Mouse (Mus musculus): ENCODE results near the gene Cluap1. TPM values are rescaled to one million over a fixed set of nuclear protein-coding genes. Genes with fewer than 3 reads are reported as not detected.
A peak's percentile ranks its signal among the peaks of the same experiment; 100 is the strongest.

The Cluap1 gene
- polyA plus RNA-seq (2015; fragmentation: Nextera tagmentation; extraction: Ambion mirVana) = 37.1 and 39.5 TPM in 2 replicates

GRCm38 (mm10) chr16:3908537-3909111, at the start of gene Cluap1, which contains the start of gene 1700037C18Rik:
Gene Cluap1 (plus strand): TSS chr16:3908801.
Gene 1700037C18Rik (minus strand): TSS chr16:3908689.
- Histone ChIP-seq H3K27me3 (replicated peaks) (no peaks in the 10 kb centered on the region), H3K36me3 (replicated peaks) (peaks cover 45% of the 10 kb centered on the region), H3K9ac (peak within 1 kb of the TSS; percentile 83), H3K4me2 (peak within 1 kb of the TSS; percentile 68), H3K27ac (peak within 1 kb of the TSS; percentile 85), H3K9me3 (no peaks in the 10 kb centered on the region), H3K4me1 (peaks cover 19% of the 10 kb centered on the region), H3K4me3 (peak within 1 kb of the TSS; percentile 75)
- ATAC-seq (replicated peaks) = peak; percentile 96
- WGBS = under 1% methylated on average over 33 of the region's 33 CpGs

DNA sequence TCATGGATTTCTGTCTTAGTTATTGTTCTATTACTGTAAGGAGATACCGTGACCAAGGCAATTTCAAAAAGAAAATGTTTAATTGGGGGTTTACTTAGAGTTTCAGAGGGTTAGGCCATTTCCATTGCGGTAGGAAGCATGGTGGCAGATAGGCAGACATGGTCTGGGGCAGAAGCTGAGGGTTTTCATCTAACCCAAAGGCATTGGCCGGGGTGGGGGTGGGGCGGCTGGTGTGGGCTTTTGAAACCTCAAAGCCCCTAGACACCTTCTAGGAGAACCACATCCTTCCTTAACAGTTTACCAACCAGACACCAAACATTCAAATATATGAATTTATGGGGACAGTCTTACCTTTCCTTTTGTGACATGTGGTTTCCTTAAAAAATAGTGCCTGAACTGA, 49.3 kb upstream of the Cluap1 start:
- no peaks in the 10 kb centered on the region for H3K4me1 ChIP-seq
- no peaks in the 10 kb centered on the region for H3K9me3 ChIP-seq
- H3K27ac ChIP-seq = no peak overlapping the region
- no peak overlapping the region for H3K4me3 ChIP-seq
- H3K36me3 ChIP-seq (replicated peaks) = peaks cover 8% of the 10 kb centered on the region
- 92% methylated on average over 4 of the region's 4 CpGs for WGBS
- H3K9ac ChIP-seq = no peak overlapping the region
- ATAC-seq (replicated peaks) = no peak
- H3K4me2 ChIP-seq = no peak overlapping the region
- H3K27me3 ChIP-seq (replicated peaks) = no peaks in the 10 kb centered on the region

GRCm38 (mm10) chr16:3871815-3872214, 36.8 kb upstream of the Cluap1 start:
- H3K36me3 ChIP-seq (replicated peaks) = 0 out of 2 replicates have a peak, but pooled peaks cover 3% of the 10 kb centered on the region
- ATAC-seq (replicated peaks) = no peak
- no peaks in the 10 kb centered on the region for H3K9me3 ChIP-seq
- WGBS = under 1% methylated on average over 16 of the region's 16 CpGs
- H3K9ac ChIP-seq = peak overlapping the region; percentile 47
- H3K4me3 ChIP-seq = peak overlapping the region; percentile 44
- H3K27ac ChIP-seq = peak overlapping the region; percentile 49
- H3K4me1 ChIP-seq = peaks cover 20% of the 10 kb centered on the region
- H3K4me2 ChIP-seq = peak overlapping the region; percentile 87
- no peaks in the 10 kb centered on the region for H3K27me3 ChIP-seq (replicated peaks)

- H3K4me3 ChIP-seq = peak within 1 kb of the TSS; percentile 44
- peak within 1 kb of the TSS; percentile 65 for H3K27ac ChIP-seq
- 4% methylated on average over 47 of the region's 47 CpGs for WGBS
- H3K9ac ChIP-seq = peak within 1 kb of the TSS; percentile 47
- peak; percentile 97 for ATAC-seq (replicated peaks)
- H3K27me3 ChIP-seq (replicated peaks) = no peaks in the 10 kb centered on the region
- H3K36me3 ChIP-seq (replicated peaks) = peaks cover 3% of the 10 kb centered on the region; the same call in 1 of the 2 replicates
- peaks cover 20% of the 10 kb centered on the region for H3K4me1 ChIP-seq
- H3K4me2 ChIP-seq = peak within 1 kb of the TSS; percentile 87
- no peaks in the 10 kb centered on the region for H3K9me3 ChIP-seq
Observed at GRCm38 (mm10) chr16:3872216-3873047, 36.2 kb upstream of the Cluap1 start, which contains the start of gene Naa60. Gene Naa60 (plus strand): TSS chr16:3872375.

GRCm38 (mm10) chr16:3876346-3876745, 32.3 kb upstream of the Cluap1 start:
- H3K9me3 ChIP-seq = no peaks in the 10 kb centered on the region
- WGBS = 98% methylated on average over 4 of the region's 4 CpGs
- no peak overlapping the region for H3K4me2 ChIP-seq
- no peak overlapping the region for H3K27ac ChIP-seq
- ATAC-seq (replicated peaks) = no peak
- H3K4me3 ChIP-seq = no peak overlapping the region
- peaks cover 3% of the 10 kb centered on the region; the same call in 1 of the 2 replicates for H3K36me3 ChIP-seq (replicated peaks)
- H3K4me1 ChIP-seq = peaks cover 13% of the 10 kb centered on the region
- no peaks in the 10 kb centered on the region for H3K27me3 ChIP-seq (replicated peaks)
- H3K9ac ChIP-seq = no peak overlapping the region

DNA sequence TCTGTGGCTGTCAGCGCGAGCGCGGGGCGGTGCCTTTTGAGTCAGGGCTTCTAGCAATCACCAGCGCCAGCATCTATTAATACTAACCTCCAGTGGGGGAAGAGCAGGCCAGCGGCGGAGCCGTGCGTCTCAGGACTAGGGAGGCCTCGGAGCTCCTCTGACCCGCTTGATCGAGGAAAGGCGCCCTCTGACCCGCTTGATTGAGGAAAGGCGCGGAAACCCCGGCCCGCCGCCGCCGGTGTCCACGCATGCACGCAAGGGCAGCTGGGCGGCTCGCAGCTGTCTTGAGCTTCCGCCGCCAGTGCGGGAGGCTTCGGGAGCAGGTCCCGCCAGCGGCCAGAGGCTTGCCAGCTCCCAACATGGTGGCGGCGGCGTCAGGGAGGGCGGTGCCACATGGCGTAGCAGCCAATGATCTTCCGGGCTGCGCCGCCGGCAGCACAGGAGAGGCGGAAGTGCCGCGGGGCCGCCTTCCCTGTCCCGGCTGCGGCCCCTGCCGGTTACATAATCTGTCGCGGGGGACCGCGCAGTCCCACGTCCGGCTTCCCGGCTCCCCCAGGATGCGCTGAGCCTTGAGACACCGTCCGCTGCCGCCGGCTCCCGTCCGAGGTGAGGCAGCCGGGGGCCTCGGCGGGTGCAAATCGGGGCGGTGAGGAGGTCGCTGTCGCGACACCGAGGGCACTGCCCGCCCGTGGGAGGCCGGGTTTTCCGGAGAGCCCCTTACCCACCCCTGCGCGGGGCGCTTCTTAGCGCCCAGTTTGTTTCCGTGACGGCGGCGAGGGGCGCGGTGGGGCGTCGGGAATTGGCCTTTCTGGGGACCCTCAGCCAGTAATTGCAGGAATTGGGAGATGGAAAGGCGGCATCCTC, 24.2 kb upstream of the Cluap1 start, which contains the start of the genes Zfp597 and Gm20695:
Zfp597 (minus strand) TSS at position 361 of the 864 bp plus-strand sequence.
Gm20695 (plus strand) TSS at position 448 of the 864 bp plus-strand sequence.
- Histone ChIP-seq H3K9ac (peak within 1 kb of the TSS; percentile 85), H3K4me2 (peak within 1 kb of the TSS; percentile 69), H3K4me1 (peaks cover 32% of the 10 kb centered on the region), H3K27ac (peak within 1 kb of the TSS; percentile 93), H3K36me3 (replicated peaks) (no peaks in the 10 kb centered on the region), H3K27me3 (replicated peaks) (no peaks in the 10 kb centered on the region), H3K9me3 (no peaks in the 10 kb centered on the region), H3K4me3 (peak within 1 kb of the TSS; percentile 87)
- WGBS = under 1% methylated on average over 88 of the region's 88 CpGs
- ATAC-seq (replicated peaks) = peak; percentile 98

GRCm38 (mm10) chr16:3885065-3885670, 23.4 kb upstream of the Cluap1 start:
- H3K4me3 ChIP-seq = peak overlapping the region; percentile 87
- H3K9ac ChIP-seq = peak overlapping the region; percentile 85
- no peaks in the 10 kb centered on the region for H3K9me3 ChIP-seq
- ATAC-seq (replicated peaks) = peak; percentile 21; the same call in 1 of the 2 replicates
- H3K27ac ChIP-seq = peak overlapping the region; percentile 93
- no peaks in the 10 kb centered on the region for H3K27me3 ChIP-seq (replicated peaks)
- H3K4me2 ChIP-seq = peak overlapping the region; percentile 69
- 4% methylated on average over 10 of the region's 10 CpGs for WGBS
- H3K36me3 ChIP-seq (replicated peaks) = no peaks in the 10 kb centered on the region
- H3K4me1 ChIP-seq = peaks cover 32% of the 10 kb centered on the region

GRCm38 (mm10) chr16:3891621-3892295, 16.8 kb upstream of the Cluap1 start:
- ATAC-seq (replicated peaks) = no peak
- Histone ChIP-seq H3K27me3 (replicated peaks) (no peaks in the 10 kb centered on the region), H3K27ac (no peak overlapping the region), H3K4me2 (no peak overlapping the region), H3K9ac (no peak overlapping the region), H3K9me3 (no peaks in the 10 kb centered on the region), H3K4me3 (no peak overlapping the region), H3K4me1 (peaks cover 4% of the 10 kb centered on the region; the same call in 1 of the 2 replicates), H3K36me3 (replicated peaks) (0 out of 2 replicates have a peak, but pooled peaks cover 4% of the 10 kb centered on the region)
- 96% methylated on average over 14 of the region's 14 CpGs for WGBS

- Histone ChIP-seq H3K9ac (no peak overlapping the region), H3K9me3 (no peaks in the 10 kb centered on the region), H3K27me3 (replicated peaks) (no peaks in the 10 kb centered on the region), H3K4me3 (no peak overlapping the region), H3K4me2 (no peak overlapping the region), H3K36me3 (replicated peaks) (peaks cover 20% of the 10 kb centered on the region), H3K27ac (no peak overlapping the region), H3K4me1 (no peaks in the 10 kb centered on the region)
- ATAC-seq (replicated peaks) = no peak
- WGBS = 83% methylated on average over 3 of the region's 3 CpGs
Observed at GRCm38 (mm10) chr16:3893739-3894138, 14.9 kb upstream of the Cluap1 start.

GRCm38 (mm10) chr16:3895173-3895792, 13.3 kb upstream of the Cluap1 start:
- H3K4me2 ChIP-seq = no peak overlapping the region
- no peak overlapping the region for H3K27ac ChIP-seq
- H3K36me3 ChIP-seq (replicated peaks) = peaks cover 35% of the 10 kb centered on the region
- ATAC-seq (replicated peaks) = no peak
- no peaks in the 10 kb centered on the region for H3K4me1 ChIP-seq
- no peak overlapping the region for H3K4me3 ChIP-seq
- H3K9ac ChIP-seq = no peak overlapping the region
- WGBS = 88% methylated on average over 9 of the region's 9 CpGs
- no peaks in the 10 kb centered on the region for H3K27me3 ChIP-seq (replicated peaks)
- no peaks in the 10 kb centered on the region for H3K9me3 ChIP-seq

Measured in midbrain, embryonic 15.5 days (tissue).